In genomic region chr10:115702358-115702757, GRCm38 (mm10) we compare ENCODE assay signal across 25 mouse cellular contexts.
"Had no signal": no experiment of that assay in that cellular context is flagged by ENCODE, and none has a peak within 500 bp of the region (broad histone marks: within the 10 kb centered on the region; RNA-seq: fewer than 3 reads in every experiment).

No protein-coding gene starts in this region.

- H3K36me3 ChIP-seq: heart, embryonic 13.5 days; heart, embryonic 15.5 days; hindbrain, embryonic 10.5 days; hindbrain, embryonic 12.5 days; hindbrain, embryonic 15.5 days; limb, embryonic 10.5 days; limb, embryonic 12.5 days; liver, embryonic 13.5 days had no signal

- ATAC-seq: hindbrain, postnatal 0 days had no signal

- H3K4me3 ChIP-seq: gastrocnemius, adult 2 months; heart, adult 2 months; heart, embryonic 13.5 days; heart, embryonic 15.5 days; hindbrain, embryonic 10.5 days; hindbrain, embryonic 12.5 days; hindbrain, embryonic 15.5 days; layer of hippocampus, adult 2 months; left cerebral cortex, adult 2 months; limb, embryonic 10.5 days; limb, embryonic 12.5 days; liver, embryonic 13.5 days had no signal

- H3K4me2 ChIP-seq: heart, embryonic 11.5 days; heart, embryonic 13.5 days; heart, embryonic 15.5 days; hindbrain, embryonic 12.5 days; hindbrain, embryonic 15.5 days; limb, embryonic 12.5 days; liver, embryonic 11.5 days; liver, embryonic 13.5 days had no signal

- H3K27me3 ChIP-seq: heart, embryonic 13.5 days; heart, embryonic 15.5 days; hindbrain, embryonic 12.5 days; hindbrain, embryonic 15.5 days; limb, embryonic 12.5 days; liver, embryonic 13.5 days had no signal

- H3K9me3 ChIP-seq: heart, embryonic 13.5 days; heart, embryonic 15.5 days; hindbrain, embryonic 10.5 days; hindbrain, embryonic 12.5 days; hindbrain, embryonic 15.5 days; limb, embryonic 10.5 days; limb, embryonic 12.5 days; liver, embryonic 13.5 days had no signal

- DNase-seq: gastrocnemius, adult 2 months; gastrocnemius, postnatal 10 days; gastrocnemius, postnatal 25 days; heart, adult 2 months; heart, postnatal 14 days; heart, postnatal 36 days; kidney, adult 18-20 months; kidney, adult 8-10 months; kidney, postnatal 10 days; kidney, postnatal 25 days; kidney, postnatal 4 days; liver; liver, embryonic 13.5 days had no signal

- H3K27ac ChIP-seq: gastrocnemius, adult 2 months; heart, adult 2 months; heart, embryonic 13.5 days; heart, embryonic 15.5 days; hindbrain, embryonic 10.5 days; hindbrain, embryonic 12.5 days; hindbrain, embryonic 15.5 days; hindbrain, postnatal 0 days; layer of hippocampus, adult 2 months; left cerebral cortex, adult 2 months; limb, embryonic 10.5 days; limb, embryonic 12.5 days; liver, embryonic 13.5 days had no signal

- H3K9ac ChIP-seq: heart, embryonic 13.5 days; heart, embryonic 15.5 days; hindbrain, embryonic 12.5 days; hindbrain, embryonic 15.5 days; limb, embryonic 12.5 days; liver, embryonic 13.5 days had no signal

- H3K4me1 ChIP-seq: heart, embryonic 13.5 days; heart, embryonic 15.5 days; hindbrain, embryonic 10.5 days; hindbrain, embryonic 12.5 days; hindbrain, embryonic 15.5 days; limb, embryonic 10.5 days; limb, embryonic 12.5 days; liver, embryonic 13.5 days had no signal
